Mouse (Mus musculus): ENCODE results near the gene Tmem191c. TPM values are rescaled to one million over a fixed set of nuclear protein-coding genes. Genes with fewer than 3 reads are reported as not detected.
A peak's percentile ranks its signal among the peaks of the same experiment; 100 is the strongest.

Tmem191c gene
- polyA plus RNA-seq, 1 experiment, result 66.9 TPM

DNA sequence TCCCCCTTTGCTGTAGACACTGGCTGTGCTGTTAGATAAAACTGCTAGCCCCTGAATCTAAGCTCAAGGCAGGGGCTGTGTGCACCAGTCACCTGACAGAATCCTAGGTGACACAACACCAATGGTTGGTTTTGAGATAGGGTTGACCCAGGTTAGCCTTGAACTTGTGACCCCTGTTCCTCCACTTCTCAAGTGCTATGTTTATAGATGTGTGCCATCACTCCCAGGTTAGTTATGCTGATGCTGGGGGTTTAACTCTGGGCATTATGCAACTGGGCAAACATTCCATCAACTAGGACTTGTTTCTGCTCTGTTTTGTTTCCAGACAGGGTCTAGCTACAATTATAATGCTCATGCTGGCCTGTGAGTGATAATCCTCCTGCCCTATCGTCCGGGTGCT lies 11.2 kb downstream of the Tmem191c start:
- Histone ChIP-seq H3K27me3 (ENCODE audit: control insufficient read depth, insufficient read depth, low read length) (no peaks in the 10 kb centered on the region), H3K27ac (ENCODE audit: insufficient read depth, low read length) (no peak overlapping the region), H3K4me1 (ENCODE audit: control insufficient read depth, insufficient read depth, low read length) (no peaks in the 10 kb centered on the region), H3K4me3 (replicated peaks; ENCODE audit: insufficient read depth, low read depth, low read length) (no peak overlapping the region)
- 95% methylated on average over 2 of the region's 2 CpGs for WGBS
- DNase-seq, result no peak
- no peak for TF ChIP-seq POLR2A (IDR thresholded peaks at IDR 0.05; ENCODE audit: borderline replicate concordance, insufficient read depth, low read length)
- TF ChIP-seq CTCF (IDR thresholded peaks at IDR 0.05; ENCODE audit: borderline replicate concordance, insufficient read depth, low read depth, low read length), result no peak

DNA sequence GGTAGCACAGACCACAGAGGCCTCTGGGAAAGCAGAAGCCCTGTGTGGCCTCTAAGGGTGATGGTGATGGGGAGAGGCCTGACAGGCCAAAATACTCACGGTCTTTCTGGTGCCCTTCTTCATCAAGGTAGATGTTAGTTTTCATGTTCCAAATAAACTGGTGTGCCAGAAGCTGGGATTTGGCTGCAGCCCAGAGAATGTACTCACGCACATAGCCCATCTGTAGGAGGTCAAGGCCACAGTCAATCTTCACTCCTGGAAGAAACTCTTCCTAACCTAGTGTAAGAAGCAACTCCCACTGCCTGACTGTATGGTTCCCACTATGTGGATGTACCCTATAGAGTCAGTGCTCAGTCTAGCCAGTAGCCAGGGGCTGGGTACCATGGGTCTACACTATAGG lies 15.1 kb downstream of the Tmem191c start:
- TF ChIP-seq POLR2A (IDR thresholded peaks at IDR 0.05; ENCODE audit: borderline replicate concordance, insufficient read depth, low read length) (no peak), CTCF (IDR thresholded peaks at IDR 0.05; ENCODE audit: borderline replicate concordance, insufficient read depth, low read depth, low read length) (no peak)

DNA sequence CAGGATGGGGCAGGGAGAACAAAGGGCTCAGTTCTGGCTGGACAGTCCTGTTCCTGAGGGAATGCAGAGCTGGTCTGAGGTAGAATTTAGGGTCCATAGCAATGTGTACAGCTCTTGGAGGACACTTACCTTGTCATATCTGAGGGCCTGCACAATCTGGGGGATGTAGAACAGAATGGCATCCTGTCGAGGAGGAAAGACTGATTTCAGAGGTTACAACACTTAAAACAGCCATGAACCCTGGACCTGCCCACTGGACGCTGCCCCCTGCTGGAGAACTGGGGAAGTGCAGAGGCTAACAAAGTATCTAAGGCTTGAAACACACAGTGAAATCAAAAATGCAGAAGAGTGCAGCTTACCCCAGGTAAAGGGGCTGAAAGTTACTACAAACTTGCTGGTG lies 16.9 kb downstream of the Tmem191c start:
- TF ChIP-seq POLR2A (IDR thresholded peaks at IDR 0.05; ENCODE audit: borderline replicate concordance, insufficient read depth, low read length), result no peak
- peak; percentile 92 for TF ChIP-seq CTCF (IDR thresholded peaks at IDR 0.05; ENCODE audit: borderline replicate concordance, insufficient read depth, low read depth, low read length)
- DNase-seq, result peak; percentile 46 to 76
- no peak overlapping the region for H3K27ac ChIP-seq (ENCODE audit: insufficient read depth, low read length)
- H3K27me3 ChIP-seq (ENCODE audit: control insufficient read depth, insufficient read depth, low read length), result no peaks in the 10 kb centered on the region
- H3K4me1 ChIP-seq (ENCODE audit: control insufficient read depth, insufficient read depth, low read length), result no peaks in the 10 kb centered on the region
- no peak overlapping the region for H3K4me3 ChIP-seq (replicated peaks; ENCODE audit: insufficient read depth, low read depth, low read length)
- 2% methylated on average over 2 of the region's 2 CpGs for WGBS

More for the DNA sequence above, 15.1 kb downstream of the Tmem191c start:
- Histone ChIP-seq H3K27ac (ENCODE audit: insufficient read depth, low read length) (no peak overlapping the region), H3K27me3 (ENCODE audit: control insufficient read depth, insufficient read depth, low read length) (no peaks in the 10 kb centered on the region), H3K4me1 (ENCODE audit: control insufficient read depth, insufficient read depth, low read length) (no peaks in the 10 kb centered on the region), H3K4me3 (replicated peaks; ENCODE audit: insufficient read depth, low read depth, low read length) (no peak overlapping the region)
- DNase-seq, result no peak
- WGBS, result 60% methylated on average over 2 of the region's 2 CpGs

DNA sequence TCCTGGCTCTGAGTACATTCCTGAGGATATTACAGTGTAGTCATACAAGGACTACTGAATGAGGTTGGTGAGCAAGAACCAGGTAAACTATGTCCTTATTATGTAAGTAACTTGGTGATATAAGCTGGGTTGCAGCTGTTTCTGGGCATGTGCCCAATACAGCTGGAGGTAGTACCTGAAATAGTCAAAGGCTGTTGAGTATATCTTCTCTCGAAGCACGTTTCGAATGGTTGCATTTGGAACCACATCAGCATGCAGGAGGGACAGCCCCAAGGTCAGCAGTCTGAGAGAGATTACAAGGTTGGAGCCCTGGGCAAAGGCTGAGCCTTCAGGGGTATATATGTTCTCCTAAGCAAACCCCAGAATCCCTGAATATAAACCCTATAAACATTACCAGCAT lies 24.9 kb downstream of the Tmem191c start:
- no peak for DNase-seq
- Histone ChIP-seq H3K4me1 (ENCODE audit: control insufficient read depth, insufficient read depth, low read length) (no peaks in the 10 kb centered on the region), H3K4me3 (replicated peaks; ENCODE audit: insufficient read depth, low read depth, low read length) (no peak overlapping the region), H3K27ac (ENCODE audit: insufficient read depth, low read length) (no peak overlapping the region), H3K27me3 (ENCODE audit: control insufficient read depth, insufficient read depth, low read length) (no peaks in the 10 kb centered on the region)
- TF ChIP-seq POLR2A (IDR thresholded peaks at IDR 0.05; ENCODE audit: borderline replicate concordance, insufficient read depth, low read length) (no peak), CTCF (IDR thresholded peaks at IDR 0.05; ENCODE audit: borderline replicate concordance, insufficient read depth, low read depth, low read length) (no peak)
- 95% methylated on average over 3 of the region's 3 CpGs for WGBS

DNA sequence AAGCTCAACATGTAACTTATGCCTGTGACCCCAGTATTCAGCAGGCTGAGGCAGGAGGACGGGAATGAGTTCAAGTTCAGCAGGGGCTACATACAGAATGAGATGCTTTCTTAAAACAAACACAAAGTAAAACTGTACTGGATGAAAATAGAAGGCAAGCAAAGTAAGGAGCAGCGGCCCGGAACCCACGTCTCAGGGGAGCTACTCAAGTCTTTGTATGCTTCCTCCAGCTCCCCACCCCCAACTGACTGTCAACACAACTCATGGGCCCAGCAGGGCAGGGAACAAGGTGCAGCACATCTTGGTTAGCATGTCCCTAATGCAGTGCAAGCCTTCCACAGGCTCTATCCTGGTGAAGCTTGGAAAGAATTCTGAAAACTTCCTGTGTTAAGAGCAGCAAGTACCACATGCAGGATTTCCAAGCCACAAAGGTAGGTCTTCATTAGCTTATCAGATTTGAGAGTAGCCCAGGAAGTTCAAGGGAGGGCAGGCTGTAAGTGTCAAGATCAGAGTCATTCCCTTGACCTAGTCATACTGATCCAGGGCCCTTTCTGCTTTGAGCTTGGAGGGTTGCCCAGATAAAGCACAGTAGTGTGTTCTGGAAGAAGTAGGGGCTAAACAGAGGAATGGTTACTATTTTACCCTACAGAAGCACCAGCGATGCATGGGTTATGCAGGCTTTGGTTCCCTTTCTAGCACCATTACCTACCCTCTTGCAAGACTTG lies 27.8 kb downstream of the Tmem191c start:
- no peak overlapping the region for H3K27ac ChIP-seq (ENCODE audit: insufficient read depth, low read length)
- TF ChIP-seq POLR2A (IDR thresholded peaks at IDR 0.05; ENCODE audit: borderline replicate concordance, insufficient read depth, low read length), result no peak
- no peak for TF ChIP-seq CTCF (IDR thresholded peaks at IDR 0.05; ENCODE audit: borderline replicate concordance, insufficient read depth, low read depth, low read length)
- WGBS, result 81% methylated on average over 5 of the region's 5 CpGs
- H3K27me3 ChIP-seq (ENCODE audit: control insufficient read depth, insufficient read depth, low read length), result no peaks in the 10 kb centered on the region
- DNase-seq, result no peak
- no peak overlapping the region for H3K4me3 ChIP-seq (replicated peaks; ENCODE audit: insufficient read depth, low read depth, low read length)
- H3K4me1 ChIP-seq (ENCODE audit: control insufficient read depth, insufficient read depth, low read length), result no peaks in the 10 kb centered on the region

DNA sequence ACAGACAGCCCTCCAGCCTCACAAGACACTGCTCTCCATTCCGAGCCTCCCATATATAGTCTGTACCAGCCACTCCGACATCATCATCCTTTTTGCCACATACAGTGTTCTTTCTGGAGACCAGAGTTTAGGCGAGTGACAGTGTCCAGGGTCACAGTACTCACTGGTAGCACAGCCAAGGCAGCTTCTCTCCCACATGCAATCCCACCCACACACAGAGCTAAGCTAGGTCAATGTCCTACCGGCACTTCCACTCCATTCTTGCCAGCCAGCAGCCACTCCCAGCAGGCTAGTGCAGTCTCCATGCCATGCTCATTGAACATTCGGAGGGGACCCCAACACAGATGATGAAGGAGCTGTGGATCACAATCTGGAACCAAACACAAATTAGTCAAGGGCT lies 31.6 kb downstream of the Tmem191c start:
- Histone ChIP-seq H3K27me3 (ENCODE audit: control insufficient read depth, insufficient read depth, low read length) (no peaks in the 10 kb centered on the region), H3K4me3 (replicated peaks; ENCODE audit: insufficient read depth, low read depth, low read length) (no peak overlapping the region), H3K27ac (ENCODE audit: insufficient read depth, low read length) (no peak overlapping the region), H3K4me1 (ENCODE audit: control insufficient read depth, insufficient read depth, low read length) (no peaks in the 10 kb centered on the region)
- TF ChIP-seq POLR2A (IDR thresholded peaks at IDR 0.05; ENCODE audit: borderline replicate concordance, insufficient read depth, low read length) (no peak), CTCF (IDR thresholded peaks at IDR 0.05; ENCODE audit: borderline replicate concordance, insufficient read depth, low read depth, low read length) (no peak)
- WGBS, result 83% methylated on average over 5 of the region's 5 CpGs
- no peak for DNase-seq

DNA sequence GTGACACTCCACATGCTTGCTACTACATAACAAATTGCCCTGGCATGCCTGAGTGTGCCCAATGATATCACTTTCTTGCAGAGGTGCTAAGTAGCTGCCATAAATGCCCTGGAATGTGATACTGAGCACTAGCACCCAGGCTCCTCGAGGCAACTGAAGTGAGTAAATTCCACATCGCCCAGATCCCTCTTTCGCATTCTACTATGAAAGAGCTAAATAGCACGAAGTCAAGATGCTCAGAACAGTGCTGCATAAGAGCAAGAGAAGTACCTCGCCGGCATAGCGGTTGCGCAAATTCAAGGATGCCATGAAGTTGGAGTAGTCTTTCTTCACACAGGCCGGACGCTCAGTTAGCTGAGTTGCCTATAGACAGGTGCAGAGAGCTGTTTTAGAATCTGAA lies 33.2 kb downstream of the Tmem191c start:
- Histone ChIP-seq H3K27me3 (ENCODE audit: control insufficient read depth, insufficient read depth, low read length) (no peaks in the 10 kb centered on the region), H3K4me3 (replicated peaks; ENCODE audit: insufficient read depth, low read depth, low read length) (no peak overlapping the region), H3K4me1 (ENCODE audit: control insufficient read depth, insufficient read depth, low read length) (no peaks in the 10 kb centered on the region), H3K27ac (ENCODE audit: insufficient read depth, low read length) (no peak overlapping the region)
- DNase-seq, result no peak
- 97% methylated on average over 10 of the region's 10 CpGs for WGBS
- TF ChIP-seq POLR2A (IDR thresholded peaks at IDR 0.05; ENCODE audit: borderline replicate concordance, insufficient read depth, low read length), result no peak
- TF ChIP-seq CTCF (IDR thresholded peaks at IDR 0.05; ENCODE audit: borderline replicate concordance, insufficient read depth, low read depth, low read length), result no peak

DNA sequence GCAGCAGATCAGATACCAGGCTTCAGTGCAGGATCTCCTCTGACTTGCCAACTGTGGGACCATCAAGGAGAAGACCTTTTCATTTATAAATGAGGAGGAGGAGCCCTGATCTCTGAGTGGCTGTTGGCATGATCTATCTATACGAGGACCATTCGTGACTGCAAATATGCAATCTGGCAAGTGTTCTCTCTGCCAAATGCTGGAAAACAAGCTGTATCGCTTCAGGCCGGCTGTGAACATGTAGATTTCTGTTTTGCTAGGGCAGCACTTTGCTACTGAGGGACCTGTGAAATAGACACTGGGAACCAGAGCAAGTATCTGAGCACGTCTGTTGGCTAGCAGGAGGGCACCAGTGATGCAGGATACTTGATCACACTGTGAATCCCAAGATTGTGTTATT lies 36.7 kb downstream of the Tmem191c start:
- no peaks in the 10 kb centered on the region for H3K27me3 ChIP-seq (ENCODE audit: control insufficient read depth, insufficient read depth, low read length)
- no peak overlapping the region for H3K27ac ChIP-seq (ENCODE audit: insufficient read depth, low read length)
- 75% methylated on average over 5 of the region's 5 CpGs for WGBS
- DNase-seq, result no peak
- no peak overlapping the region for H3K4me3 ChIP-seq (replicated peaks; ENCODE audit: insufficient read depth, low read depth, low read length)
- TF ChIP-seq POLR2A (IDR thresholded peaks at IDR 0.05; ENCODE audit: borderline replicate concordance, insufficient read depth, low read length) (no peak), CTCF (IDR thresholded peaks at IDR 0.05; ENCODE audit: borderline replicate concordance, insufficient read depth, low read depth, low read length) (no peak)
- no peaks in the 10 kb centered on the region for H3K4me1 ChIP-seq (ENCODE audit: control insufficient read depth, insufficient read depth, low read length)

Data from cerebellum, adult 2 months (tissue).